Mouse (Mus musculus) bone marrow, adult 2 months (tissue): ENCODE data around the gene Lmtk2. TPM values are rescaled to one million over a fixed set of nuclear protein-coding genes. Genes with fewer than 3 reads are reported as not detected.

Source experiments
- H3K27ac ChIP-seq: fragments of 200-500 bp; 2 replicates; pipeline ENCODE4 v1.5.1; 2012; ENCODE audit warnings: low read depth, mild to moderate bottlenecking, control low read depth, inconsistent platforms, low read length; ENCODE audit not compliant: control insufficient read depth, poor library complexity, insufficient read depth
- H3K4me1 ChIP-seq: fragments of 200-500 bp; 2 replicates; pipeline ENCODE4 v1.6.1; 2011; ENCODE audit warnings: low read length; ENCODE audit not compliant: control insufficient read depth, insufficient read depth
- H3K4me3 ChIP-seq: fragments of 200-500 bp; replicated peaks from 2 replicates; pipeline ENCODE3; 2011; ENCODE audit warnings: mild to moderate bottlenecking, low read depth, low read length, control low read depth; ENCODE audit not compliant: control insufficient read depth
- CTCF ChIP-seq: fragments of 200-500 bp; IDR thresholded peaks from 2 replicates; pipeline ENCODE4 v1.5.1; 2011; ENCODE audit warnings: low read length, control low read depth; ENCODE audit not compliant: control insufficient read depth, insufficient read depth
- POLR2A ChIP-seq: fragments of 200-500 bp; IDR thresholded peaks from 2 replicates; pipeline ENCODE4 v1.6.1; 2011; ENCODE audit warnings: low read depth, mild to moderate bottlenecking, control low read depth, low read length, borderline replicate concordance; ENCODE audit not compliant: control insufficient read depth
- WGBS: fragments of 180-500 bp; shearing (Covaris S2); methylation state at CpG from one replicate; pipeline ENCODE4 v1.1.7; 2018; 5-methylcytosine and 5-hydroxymethylcytosine counted together
- polyA plus RNA-seq: library from polyadenylated mRNA; stranded (reverse); fragments of >200 nt; gene quantifications from 2 replicates; pipeline ENCODE4 v1.2.4, GENCODE M21; 2011; ENCODE audit warnings: low replicate concordance; ENCODE audit not compliant: missing spikeins, insufficient read depth, insufficient read length

The Lmtk2 gene
- polyA plus RNA-seq, 1 experiment = 5.5 TPM

DNA sequence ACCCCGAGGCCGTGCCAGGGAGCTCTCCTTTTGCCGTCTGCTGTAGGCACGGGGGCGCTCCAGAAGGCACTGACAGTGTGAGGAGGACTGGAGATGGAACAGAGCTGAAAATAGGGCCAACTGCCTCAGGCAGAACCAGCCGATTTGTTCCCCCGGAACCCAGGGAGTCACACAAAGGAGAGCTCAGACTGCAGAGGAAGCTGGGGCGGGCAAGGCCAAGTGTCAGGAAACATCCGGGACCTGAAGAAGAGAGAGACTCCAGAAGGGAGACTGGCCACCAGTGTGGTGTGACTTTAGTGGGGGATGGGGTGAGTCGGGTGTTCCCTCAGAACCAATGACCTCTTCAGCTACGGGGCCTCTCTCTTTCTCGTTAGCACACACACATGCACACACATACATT is 119.1 kb downstream of the Lmtk2 start:
- WGBS = 69% methylated on average over 12 of the region's 12 CpGs
- H3K4me1 ChIP-seq = no peaks in the 10 kb centered on the region; the same call in none of the 2 replicates
- TF ChIP-seq CTCF (no peak), POLR2A (no peak)
- H3K27ac ChIP-seq = no peak overlapping the region
- no peak overlapping the region for H3K4me3 ChIP-seq

- TF ChIP-seq CTCF = no peak
- no peak overlapping the region for H3K4me3 ChIP-seq
- WGBS = 82% methylated on average over 5 of the region's 5 CpGs
- no peaks in the 10 kb centered on the region; the same call in none of the 2 replicates for H3K4me1 ChIP-seq
- H3K27ac ChIP-seq = no peak overlapping the region
Observed at GRCm38 (mm10) chr5:144219936-144220335, 119.7 kb downstream of the Lmtk2 start.

DNA sequence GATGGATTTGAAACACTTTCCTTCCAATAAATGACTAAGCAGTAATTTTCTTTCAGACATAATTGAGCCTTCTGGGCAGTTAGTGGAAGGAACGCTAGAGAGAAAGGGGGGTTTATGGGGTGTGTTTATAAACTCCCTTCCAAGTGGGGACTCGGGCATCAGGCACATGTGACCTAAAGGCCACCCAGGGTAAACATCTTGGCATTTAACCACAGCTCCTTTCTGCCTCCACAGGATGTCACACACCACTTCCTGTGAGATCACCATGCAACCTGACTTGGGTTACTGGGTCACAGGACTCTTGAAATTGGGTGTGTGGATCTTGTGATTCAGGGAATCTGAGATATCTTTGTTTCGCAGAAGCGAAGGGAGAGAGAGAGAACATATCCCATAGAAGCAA is 121.1 kb downstream of the Lmtk2 start:
- no peaks in the 10 kb centered on the region; the same call in none of the 2 replicates for H3K4me1 ChIP-seq
- H3K27ac ChIP-seq = no peak overlapping the region
- H3K4me3 ChIP-seq = no peak overlapping the region
- TF ChIP-seq CTCF = no peak
- TF ChIP-seq POLR2A = no peak
- 10% methylated on average over 4 of the region's 4 CpGs for WGBS

DNA sequence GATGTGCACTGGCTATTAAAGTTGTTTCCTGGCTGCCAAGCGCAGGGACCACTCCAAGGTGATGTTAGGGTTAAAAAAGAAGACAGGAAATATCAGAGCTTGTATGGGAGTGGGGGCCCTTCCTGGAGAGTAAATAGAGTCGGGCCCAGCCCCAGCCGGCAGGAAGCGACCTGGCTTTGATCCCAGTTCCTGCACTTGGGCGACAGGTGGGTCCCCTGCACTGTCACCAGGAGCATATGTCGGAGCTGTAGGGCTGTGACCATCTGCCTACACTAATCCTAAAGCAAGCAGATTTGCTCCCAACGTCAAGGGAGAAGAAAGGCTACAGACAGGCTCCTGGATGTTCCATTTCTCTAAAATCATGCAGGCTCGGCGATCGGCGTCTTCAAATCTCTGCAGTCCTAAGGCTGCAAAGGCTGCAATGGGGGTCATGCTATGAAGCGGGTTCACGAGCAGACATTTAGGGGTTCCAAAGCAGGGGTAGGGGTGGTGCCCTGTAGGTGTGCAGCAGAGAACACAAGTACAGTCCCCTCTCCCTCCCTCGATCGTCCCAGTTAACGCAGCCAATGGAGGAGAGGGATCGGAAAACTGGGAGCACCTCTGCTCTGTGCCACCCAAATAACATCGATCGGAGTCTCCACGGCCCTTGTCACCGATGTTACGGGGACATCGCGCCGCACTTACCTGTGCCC is 122.7 kb downstream of the Lmtk2 start:
- TF ChIP-seq POLR2A = no peak
- TF ChIP-seq CTCF = no peak
- peak overlapping the region; percentile 83 for H3K4me3 ChIP-seq
- under 1% methylated on average over 25 of the region's 25 CpGs for WGBS
- peak overlapping the region; percentile 31 for H3K27ac ChIP-seq
- no peaks in the 10 kb centered on the region; the same call in none of the 2 replicates for H3K4me1 ChIP-seq

GRCm38 (mm10) chr5:144223503-144223862 is 123.2 kb downstream of the Lmtk2 start, which contains the start of gene Tecpr1:
Gene Tecpr1 (minus strand): TSS chr5:144223615.
- Histone ChIP-seq H3K4me1 (no peaks in the 10 kb centered on the region; the same call in none of the 2 replicates), H3K27ac (peak within 1 kb of the TSS; percentile 31), H3K4me3 (peak within 1 kb of the TSS; percentile 83)
- under 1% methylated on average over 37 of the region's 37 CpGs for WGBS
- TF ChIP-seq CTCF = no peak
- peak; percentile 76; the same call in 1 of the 2 replicates for TF ChIP-seq POLR2A

DNA sequence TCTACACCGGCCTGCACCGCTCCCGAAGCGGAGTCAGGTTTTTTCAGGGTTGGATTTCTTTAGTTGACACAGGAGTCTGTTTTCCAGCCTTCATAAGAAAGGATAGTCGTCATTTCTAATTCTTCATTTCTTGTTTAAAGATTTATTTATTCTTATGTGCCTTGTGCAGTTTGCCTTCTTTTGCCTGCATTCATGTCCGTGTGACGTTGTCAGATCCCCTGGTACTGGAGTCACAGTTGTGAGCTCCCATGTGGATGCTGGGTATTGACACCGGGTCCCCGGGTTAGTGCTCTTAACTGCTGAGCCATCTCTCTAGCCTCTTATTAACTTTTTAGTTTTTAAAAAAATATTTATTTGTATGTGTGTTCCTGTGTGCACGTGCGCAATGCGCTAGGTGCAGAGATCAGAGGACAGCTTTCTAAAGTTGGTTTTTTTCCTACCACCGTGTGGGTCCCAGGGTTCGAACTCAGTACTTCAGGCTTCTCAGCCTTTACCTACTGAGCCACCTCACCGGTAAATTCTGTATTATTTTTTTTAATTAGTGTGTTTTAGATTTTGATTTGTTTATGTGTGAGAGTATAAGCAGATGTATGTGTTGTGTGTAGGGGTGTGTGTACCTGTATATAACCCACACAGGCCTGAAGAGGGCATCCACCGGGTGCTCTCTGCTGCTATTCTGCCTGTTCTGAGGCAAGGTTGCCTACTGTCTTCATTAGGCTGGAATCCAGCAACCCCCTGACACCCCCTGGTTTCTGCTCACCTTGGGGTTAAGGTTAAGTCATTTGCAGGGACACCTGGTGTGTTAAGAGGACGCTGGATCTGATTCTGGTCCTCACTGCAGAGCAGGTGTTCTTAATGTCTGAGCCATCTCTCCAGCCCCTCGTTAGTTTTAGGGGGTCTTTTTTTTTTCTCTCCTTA is 123.9 kb downstream of the Lmtk2 start:
- Histone ChIP-seq H3K4me3 (peak overlapping the region; percentile 74), H3K27ac (peak overlapping the region; percentile 31; the same call in 1 of the 2 replicates), H3K4me1 (no peaks in the 10 kb centered on the region; the same call in none of the 2 replicates)
- TF ChIP-seq POLR2A = no peak
- TF ChIP-seq CTCF = no peak
- WGBS = 27% methylated on average over 18 of the region's 18 CpGs

DNA sequence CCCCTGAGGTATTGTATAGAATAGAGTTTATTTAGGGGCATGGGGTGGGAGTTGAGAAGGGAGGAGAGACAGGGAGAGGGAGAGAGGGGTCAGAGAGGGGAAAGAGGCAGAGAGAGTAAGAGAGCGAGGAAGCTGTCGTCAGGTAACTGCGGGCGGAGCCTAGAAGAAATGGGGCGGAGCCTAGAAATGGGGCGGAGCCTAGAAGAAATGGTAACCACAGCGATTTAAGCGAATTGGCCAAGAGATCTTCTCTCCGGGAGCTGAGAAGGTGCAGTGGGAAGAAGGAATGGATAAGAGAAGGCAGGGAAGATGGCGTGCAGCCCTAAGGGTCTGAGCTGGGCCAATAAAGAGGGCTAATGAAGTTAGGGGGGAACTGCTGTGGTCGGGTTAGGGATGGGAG is 126.0 kb downstream of the Lmtk2 start:
- 53% methylated on average over 11 of the region's 11 CpGs for WGBS
- TF ChIP-seq POLR2A (no peak), CTCF (no peak)
- Histone ChIP-seq H3K4me3 (no peak overlapping the region), H3K4me1 (no peaks in the 10 kb centered on the region; the same call in none of the 2 replicates), H3K27ac (no peak overlapping the region)

- H3K4me3 ChIP-seq = no peak overlapping the region
- 75% methylated on average over 7 of the region's 7 CpGs for WGBS
- H3K27ac ChIP-seq = no peak overlapping the region
- no peaks in the 10 kb centered on the region for H3K4me1 ChIP-seq
- TF ChIP-seq POLR2A (no peak), CTCF (no peak)
Observed at GRCm38 (mm10) chr5:144230216-144230615, 130.0 kb downstream of the Lmtk2 start.
